Mouse (Mus musculus) liver, adult 2 months (tissue): ENCODE data around the gene Arntl.

ENCODE experiments used
- CTCF ChIP-seq: fragments of 200-500 bp; IDR thresholded peaks from 2 replicates; pipeline ENCODE4 v1.5.1; 2011; ENCODE audit warnings: low read depth, low read length, control low read depth
- POLR2A ChIP-seq: fragments of 200-500 bp; IDR thresholded peaks from 2 replicates; pipeline ENCODE4 v1.6.1; 2011; ENCODE audit warnings: low read length, control low read depth; ENCODE audit not compliant: insufficient read depth; ENCODE audit errors: extremely low read depth

- TF ChIP-seq CTCF (no peak), POLR2A (no peak)
Observed at GRCm38 (mm10) chr7:113219416-113219815, 12.2 kb downstream of the Arntl start.
